Mouse (Mus musculus) embryonic facial prominence, embryonic 12.5 days (tissue): ENCODE data around the gene H1f0. TPM values are rescaled to one million over a fixed set of nuclear protein-coding genes. Genes with fewer than 3 reads are reported as not detected.

Experiments used
- ATAC-seq: fragments of 200-750 bp; cut with Nextera tagmentation; 2 replicates; pipeline ENCODE4 v1.8.0; 2017; ENCODE audit not compliant: insufficient number of reproducible peaks, insufficient read depth, low FRiP score, low TSS enrichment
- H3K27ac ChIP-seq: fragments of 300-500 bp; sonication (generic); 2 replicates; pipeline ENCODE4 v1.5.1; 2016; ENCODE audit warnings: mild to moderate bottlenecking
- H3K27me3 ChIP-seq: fragments of 300-500 bp; sonication (generic); 2 replicates; pipeline ENCODE4 v1.6.1; 2016; ENCODE audit warnings: mild to moderate bottlenecking, moderate library complexity
- H3K36me3 ChIP-seq: fragments of 300-500 bp; sonication (generic); 2 replicates; pipeline ENCODE4 v1.6.1; 2016; ENCODE audit warnings: mild to moderate bottlenecking
- H3K4me1 ChIP-seq: fragments of 300-500 bp; sonication (generic); 2 replicates; pipeline ENCODE4 v1.6.1; 2016
- H3K4me2 ChIP-seq: fragments of 300-500 bp; sonication (generic); replicated peaks from 2 replicates; pipeline ENCODE4 v1.6.1; 2016; ENCODE audit warnings: mild to moderate bottlenecking, moderate library complexity
- H3K4me3 ChIP-seq: fragments of 300-500 bp; sonication (generic); 2 replicates; pipeline ENCODE4 v1.5.1; 2016; ENCODE audit warnings: mild to moderate bottlenecking
- H3K9ac ChIP-seq: fragments of 300-500 bp; sonication (generic); 2 replicates; pipeline ENCODE4 v1.6.1; 2016; ENCODE audit warnings: mild to moderate bottlenecking, moderate library complexity
- H3K9me3 ChIP-seq: fragments of 300-500 bp; sonication (generic); 2 replicates; pipeline ENCODE4 v1.6.1; 2016; ENCODE audit warnings: mild to moderate bottlenecking, moderate library complexity
- WGBS: fragments of 180-500 bp; shearing (Covaris S2); methylation state at CpG from one replicate; pipeline ENCODE4 v1.1.7; 2016; 5-methylcytosine and 5-hydroxymethylcytosine counted together
- polyA plus RNA-seq: library from polyadenylated mRNA; unstranded; fragments of >200 nt; fragmentation: Nextera tagmentation; extraction: Ambion mirVana; gene quantifications from 2 replicates; pipeline ENCODE4 v1.2.1, GENCODE M21; 2016

H1f0 gene
- 513 and 519 TPM in 2 replicates for polyA plus RNA-seq

DNA sequence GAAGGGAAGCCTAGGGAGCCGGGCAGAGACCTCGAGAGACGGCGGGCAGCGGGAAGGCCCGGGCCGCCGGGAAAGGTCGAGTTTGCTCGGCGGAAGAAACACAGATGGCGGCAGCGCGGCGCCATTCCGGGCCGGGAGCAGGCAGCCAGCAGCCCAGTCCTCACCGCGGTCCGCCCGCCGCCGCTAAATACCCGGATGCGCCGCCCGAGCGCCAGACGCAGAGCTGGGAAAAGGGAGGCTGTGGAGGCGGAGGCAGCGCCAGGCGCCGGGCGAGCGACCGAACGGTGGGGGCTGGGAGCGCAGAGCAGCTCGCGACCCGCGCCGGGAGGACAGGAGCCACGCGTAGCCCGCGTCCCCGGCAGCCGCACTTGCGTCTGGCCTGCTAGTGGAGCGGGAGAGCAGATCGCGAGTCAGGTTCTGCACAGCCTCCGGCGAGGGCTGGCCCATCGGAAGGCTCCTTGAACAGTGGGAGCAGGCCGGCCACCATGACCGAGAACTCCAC is at the start of gene H1f0:
Gene H1f0 (plus strand): TSS at position 214 of the 502 bp plus-strand sequence.
- peak within 1 kb of the TSS; percentile 98 for H3K4me2 ChIP-seq
- peak within 1 kb of the TSS; percentile 74 for H3K4me3 ChIP-seq
- H3K27me3 ChIP-seq, result no peaks in the 10 kb centered on the region
- H3K9ac ChIP-seq, result peak within 1 kb of the TSS; percentile 100
- WGBS, result under 1% methylated on average over 58 of the region's 58 CpGs
- H3K4me1 ChIP-seq, result peaks cover 37% of the 10 kb centered on the region
- H3K27ac ChIP-seq, result peak within 1 kb of the TSS; percentile 99
- ATAC-seq, result peak; percentile 59; the same call in 1 of the 2 replicates
- H3K36me3 ChIP-seq, result no peaks in the 10 kb centered on the region
- H3K9me3 ChIP-seq, result no peaks in the 10 kb centered on the region

DNA sequence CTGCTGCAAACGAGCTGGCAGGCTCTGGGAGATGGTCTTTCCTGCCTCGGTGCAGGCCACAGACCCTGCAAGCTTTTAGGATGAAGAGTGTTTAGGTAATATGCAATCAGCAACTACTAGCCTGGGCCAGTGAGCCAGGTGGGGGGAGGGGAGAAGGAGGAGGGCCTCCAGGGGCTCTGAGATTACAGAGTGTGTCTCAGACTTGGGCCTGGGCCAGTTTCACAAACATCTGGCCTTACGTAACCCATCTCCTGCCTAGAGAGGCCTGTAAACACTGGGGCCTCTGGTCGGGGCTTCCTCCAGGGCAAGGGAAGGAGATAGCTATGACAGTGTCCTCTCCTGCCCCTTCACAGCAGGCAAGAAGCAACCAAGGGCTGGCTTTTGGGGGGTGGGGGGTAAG is 49.4 kb upstream of the H1f0 start:
- Histone ChIP-seq H3K27me3 (no peaks in the 10 kb centered on the region), H3K27ac (peak overlapping the region; percentile 80), H3K9me3 (no peaks in the 10 kb centered on the region), H3K4me3 (no peak overlapping the region), H3K9ac (no peak overlapping the region), H3K4me1 (peaks cover 27% of the 10 kb centered on the region), H3K36me3 (peaks cover 4% of the 10 kb centered on the region; the same call in 1 of the 2 replicates), H3K4me2 (peak overlapping the region; percentile 18)
- WGBS, result 4% methylated on average over 4 of the region's 4 CpGs
- peak; percentile 24 for ATAC-seq

DNA sequence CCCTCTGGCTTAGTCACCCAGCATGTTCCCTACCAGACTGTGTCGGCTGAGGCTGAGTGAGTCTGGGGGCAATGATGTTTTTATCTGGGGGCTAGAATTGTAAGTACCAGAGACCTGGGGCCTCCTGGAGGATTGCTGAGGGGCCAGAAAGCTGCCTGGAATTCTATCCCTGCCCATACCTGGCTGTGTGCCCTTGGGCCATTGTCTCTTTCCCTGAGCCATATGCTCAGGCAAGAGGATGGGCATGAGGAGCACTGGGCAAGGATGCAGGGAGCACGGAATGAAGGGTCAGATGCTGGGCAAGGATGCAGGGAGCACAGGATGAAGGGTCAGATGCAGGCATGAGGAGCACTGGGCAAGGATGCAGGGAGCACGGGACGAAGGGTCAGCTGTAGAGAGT is 48.2 kb upstream of the H1f0 start:
- Histone ChIP-seq H3K27ac (no peak overlapping the region), H3K9ac (0 out of 2 replicates have a peak overlapping the region, but pooled peaks have one; percentile 1), H3K4me3 (no peak overlapping the region), H3K9me3 (no peaks in the 10 kb centered on the region), H3K4me1 (peaks cover 38% of the 10 kb centered on the region), H3K4me2 (no peak overlapping the region), H3K27me3 (no peaks in the 10 kb centered on the region), H3K36me3 (no peaks in the 10 kb centered on the region)
- 89% methylated on average over 4 of the region's 4 CpGs for WGBS
- ATAC-seq, result no peak

DNA sequence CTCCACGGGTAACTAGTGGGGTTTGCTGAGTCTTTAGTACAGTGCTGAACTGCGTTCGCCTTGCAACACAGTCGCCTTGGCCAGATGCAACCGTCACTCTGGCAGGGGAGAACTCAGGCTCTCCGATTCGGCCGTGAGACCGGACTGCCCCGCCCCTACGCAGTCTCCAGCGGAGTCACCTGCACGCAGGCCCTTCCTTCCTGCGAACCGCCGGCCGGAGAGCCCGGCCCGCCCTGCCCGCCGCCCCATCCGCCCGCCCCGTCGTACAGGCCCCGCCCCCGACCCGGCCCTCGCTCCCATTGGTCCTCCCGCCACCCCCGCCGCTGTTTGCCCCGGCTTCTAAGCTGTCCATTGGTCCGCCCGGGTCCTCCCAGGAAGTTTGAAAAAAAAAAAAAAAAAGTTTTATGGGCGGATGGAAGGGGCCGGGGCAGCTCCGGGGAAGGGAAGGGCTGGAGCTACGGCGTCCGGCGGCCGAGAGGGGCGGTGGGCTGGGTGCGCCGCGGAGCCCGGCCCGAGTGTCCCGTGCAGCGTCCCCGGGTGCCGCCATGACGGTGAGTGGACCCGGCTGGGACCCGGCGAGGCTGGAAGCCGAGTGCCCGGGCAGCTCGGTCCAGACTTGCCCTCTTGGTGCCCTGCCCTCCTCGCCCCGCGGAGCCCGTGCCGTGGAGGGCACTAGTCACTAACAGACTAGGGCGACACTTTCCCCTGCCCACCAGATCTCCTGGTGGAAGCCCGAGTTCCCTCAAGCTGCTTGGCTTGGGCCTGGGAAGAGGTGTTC is 45.4 kb upstream of the H1f0 start:
- Histone ChIP-seq H3K4me1 (peaks cover 57% of the 10 kb centered on the region), H3K27ac (peak overlapping the region; percentile 87), H3K27me3 (no peaks in the 10 kb centered on the region), H3K9me3 (no peaks in the 10 kb centered on the region), H3K4me2 (peak overlapping the region; percentile 95), H3K9ac (peak overlapping the region; percentile 91), H3K4me3 (peak overlapping the region; percentile 78), H3K36me3 (peaks cover under 1% of the 10 kb centered on the region; the same call in 1 of the 2 replicates)
- WGBS, result under 1% methylated on average over 56 of the region's 67 CpGs
- peak; percentile 76 for ATAC-seq

DNA sequence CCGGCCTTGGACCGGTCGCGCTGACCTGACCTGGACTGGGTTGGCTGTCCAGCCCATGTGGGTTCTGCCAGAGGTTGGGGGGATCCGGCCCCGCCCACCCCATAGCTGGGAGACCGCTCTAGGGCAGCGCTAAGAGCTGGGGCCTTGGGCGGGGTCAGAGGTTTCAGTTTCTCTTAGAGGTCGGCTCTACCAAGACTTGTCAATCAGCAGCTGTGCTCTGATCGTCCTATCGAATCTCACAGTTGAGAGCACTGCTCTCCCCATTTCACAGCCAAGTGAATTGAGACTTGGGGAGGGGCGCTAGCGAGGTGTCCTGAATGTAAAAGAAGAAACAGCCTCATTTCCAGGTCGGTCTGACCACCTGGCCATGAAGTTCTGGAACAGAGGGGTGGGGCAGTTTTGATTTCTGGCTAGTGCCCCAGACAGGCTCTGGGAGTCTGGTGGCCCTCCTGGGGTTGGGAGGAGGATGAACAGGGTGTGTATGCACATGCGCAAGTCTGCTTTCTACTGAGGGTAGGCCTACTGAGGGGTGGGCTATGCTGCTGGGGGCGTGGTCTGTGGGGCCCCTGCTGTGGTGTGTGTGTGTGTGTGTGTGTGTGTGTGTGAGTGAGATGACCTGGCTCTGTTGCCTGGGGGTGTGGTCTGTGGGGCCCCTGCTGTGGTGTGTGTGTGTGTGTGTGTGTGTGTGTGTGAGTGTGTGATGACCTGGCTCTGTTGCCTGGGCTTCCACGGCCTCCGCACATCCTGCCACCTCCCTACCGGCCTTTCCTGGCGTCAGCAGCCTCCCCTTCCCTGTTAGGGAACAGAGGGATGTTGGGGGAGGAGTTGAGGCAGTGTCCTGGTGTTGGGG is 44.6 kb upstream of the H1f0 start:
- Histone ChIP-seq H3K9me3 (no peaks in the 10 kb centered on the region), H3K4me2 (peak overlapping the region; percentile 95), H3K27ac (peak overlapping the region; percentile 87), H3K4me3 (peak overlapping the region; percentile 78), H3K27me3 (no peaks in the 10 kb centered on the region), H3K36me3 (peaks cover 9% of the 10 kb centered on the region), H3K4me1 (peaks cover 56% of the 10 kb centered on the region), H3K9ac (peak overlapping the region; percentile 91)
- ATAC-seq, result peak; percentile 30
- WGBS, result under 1% methylated on average over 21 of the region's 21 CpGs

DNA sequence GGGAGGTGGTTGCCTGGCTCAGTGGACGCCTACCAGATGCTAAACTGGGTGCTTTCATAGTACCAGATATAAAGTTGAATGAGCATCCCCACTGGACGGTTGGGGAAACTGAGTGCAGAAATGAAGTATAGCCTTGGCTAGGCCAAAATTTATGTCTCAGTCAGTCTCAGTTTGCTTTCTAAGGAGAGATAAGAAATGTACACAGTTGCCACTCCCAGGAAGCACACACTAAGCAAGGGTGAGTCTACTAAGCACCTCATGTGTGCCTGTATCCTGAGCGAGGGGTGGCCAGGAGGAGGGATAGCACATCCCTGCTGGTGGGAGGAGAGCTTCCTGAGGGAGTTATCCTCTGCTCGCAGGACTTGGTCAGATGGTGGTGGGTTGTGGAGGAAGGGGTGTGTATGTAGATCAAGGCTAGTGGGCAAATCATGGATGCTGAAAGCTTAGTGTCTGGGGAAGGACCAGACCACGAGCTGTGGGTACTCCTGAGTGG is 43.9 kb upstream of the H1f0 start:
- peaks cover 51% of the 10 kb centered on the region for H3K4me1 ChIP-seq
- 39% methylated on average over 5 of the region's 5 CpGs for WGBS

DNA sequence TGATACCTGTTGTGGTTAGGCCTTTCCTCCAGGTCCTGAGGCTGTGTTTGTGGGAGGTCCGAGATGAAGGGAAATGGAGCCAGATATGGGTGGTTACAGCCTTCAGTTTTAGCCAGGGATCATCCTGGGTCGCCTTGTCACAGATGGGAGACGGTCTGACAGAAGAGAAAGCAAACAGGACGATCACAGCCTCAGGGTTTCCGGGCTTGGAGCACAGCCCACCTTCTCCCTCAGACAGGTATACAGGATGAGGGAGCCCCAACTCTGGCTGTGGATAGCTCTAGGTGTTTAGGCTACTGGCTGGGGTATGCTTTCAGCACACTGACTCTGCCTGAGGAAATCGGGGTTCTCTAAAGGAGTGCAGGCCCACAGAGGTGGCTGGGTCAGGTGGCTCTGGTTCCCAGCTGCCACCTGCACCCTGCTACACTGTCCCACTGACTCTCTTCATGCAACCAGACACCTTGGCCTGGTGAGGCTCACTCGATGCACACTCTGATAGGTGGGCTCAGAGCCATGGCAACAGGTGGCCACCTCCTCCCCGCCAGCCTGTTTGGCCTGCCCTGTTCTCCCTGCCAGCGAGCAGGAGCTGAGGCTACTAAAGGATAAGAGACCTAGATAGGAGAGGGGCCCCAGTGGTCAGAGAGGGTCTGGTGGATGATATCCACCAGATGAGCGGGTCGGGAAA is 41.6 kb upstream of the H1f0 start:
- Histone ChIP-seq H3K4me1 (peaks cover 46% of the 10 kb centered on the region), H3K9me3 (no peaks in the 10 kb centered on the region), H3K27me3 (no peaks in the 10 kb centered on the region), H3K4me3 (no peak overlapping the region), H3K4me2 (no peak overlapping the region), H3K36me3 (peaks cover 39% of the 10 kb centered on the region), H3K27ac (no peak overlapping the region), H3K9ac (no peak overlapping the region)
- WGBS, result 61% methylated on average over 11 of the region's 11 CpGs
- no peak; the same call in 1 of the 2 replicates for ATAC-seq

More for the DNA sequence above, 43.9 kb upstream of the H1f0 start:
- peak overlapping the region; percentile 95 for H3K4me2 ChIP-seq
- ATAC-seq, result 0 out of 2 replicates have a peak, but pooled peaks have one; percentile 0
- H3K9me3 ChIP-seq, result no peaks in the 10 kb centered on the region
- peak overlapping the region; percentile 87 for H3K27ac ChIP-seq
- peak overlapping the region; percentile 91; the same call in 1 of the 2 replicates for H3K9ac ChIP-seq
- H3K4me3 ChIP-seq, result peak overlapping the region; percentile 78
- no peaks in the 10 kb centered on the region for H3K27me3 ChIP-seq
- H3K36me3 ChIP-seq, result peaks cover 15% of the 10 kb centered on the region

DNA sequence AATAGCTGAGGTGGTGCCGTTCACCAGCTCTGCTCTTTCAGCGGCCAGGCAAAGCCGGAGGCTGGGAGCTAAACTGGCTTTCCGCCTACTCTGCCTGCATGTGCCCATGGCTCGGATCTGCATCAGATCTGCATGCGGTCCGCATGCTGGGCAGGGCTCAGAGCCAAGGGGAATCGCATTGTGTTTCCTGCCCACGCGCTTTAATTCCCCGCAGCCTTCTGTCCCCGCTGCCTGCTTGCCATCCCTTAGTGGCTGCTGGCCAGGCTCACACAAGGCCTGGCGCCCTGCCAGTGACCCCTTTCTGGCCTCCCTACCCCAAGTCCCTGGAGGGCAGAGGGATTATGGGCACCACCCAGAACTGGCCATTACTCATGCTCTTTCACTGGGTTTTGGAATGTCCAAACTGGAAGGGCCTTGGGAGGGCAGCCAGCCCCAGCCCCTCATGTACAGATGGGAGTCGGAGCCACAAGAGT is 39.7 kb upstream of the H1f0 start:
- no peak for ATAC-seq
- no peak overlapping the region for H3K9ac ChIP-seq
- 83% methylated on average over 14 of the region's 14 CpGs for WGBS
- no peaks in the 10 kb centered on the region for H3K27me3 ChIP-seq
- H3K4me2 ChIP-seq, result no peak overlapping the region
- peaks cover 43% of the 10 kb centered on the region for H3K4me1 ChIP-seq
- no peak overlapping the region for H3K27ac ChIP-seq
- no peaks in the 10 kb centered on the region for H3K9me3 ChIP-seq
- peaks cover 57% of the 10 kb centered on the region for H3K36me3 ChIP-seq
- no peak overlapping the region for H3K4me3 ChIP-seq

DNA sequence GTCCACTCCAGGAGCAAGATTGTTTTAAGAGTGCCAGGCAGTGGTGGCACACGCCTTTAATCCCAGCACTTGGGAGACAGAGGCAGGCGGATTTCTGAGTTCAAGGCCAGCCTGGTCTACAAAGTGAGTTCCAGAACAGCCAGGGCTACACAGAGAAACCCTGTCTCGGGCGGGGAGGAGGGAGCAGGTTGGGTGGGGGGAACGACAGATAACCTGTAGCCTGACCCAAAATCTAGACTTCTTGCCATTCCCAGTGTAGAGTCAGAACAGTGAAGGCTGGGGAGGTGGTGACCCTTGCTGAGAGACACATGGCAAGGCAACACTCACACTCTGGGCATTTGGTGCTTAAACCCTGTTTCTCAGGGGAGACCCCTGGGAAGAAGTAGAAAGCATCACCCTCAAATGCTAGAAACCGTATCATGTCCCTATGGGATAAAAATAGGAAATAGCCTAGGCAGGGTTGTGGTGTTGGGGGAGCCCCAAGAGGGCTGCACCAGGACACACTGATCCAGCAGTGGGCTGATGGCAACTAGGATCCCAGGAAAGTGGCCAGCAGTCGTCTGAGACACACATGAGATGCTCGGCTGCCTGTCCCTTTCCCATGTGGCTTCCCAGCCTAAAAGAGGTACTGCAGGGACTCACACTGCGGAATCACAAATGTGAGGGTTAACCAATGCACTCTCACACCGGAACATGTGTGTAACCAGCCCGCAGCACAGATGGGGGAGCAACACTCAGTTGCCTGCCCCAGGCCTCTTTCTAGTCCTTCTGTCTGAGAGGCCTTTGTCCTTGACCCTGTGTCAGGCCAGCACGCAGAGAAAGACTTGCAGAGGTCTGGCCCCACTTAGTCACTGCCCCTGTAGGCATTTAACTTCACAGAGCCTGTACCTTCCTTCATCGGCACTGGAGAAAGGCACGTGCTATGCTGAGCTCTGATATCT is 38.8 kb upstream of the H1f0 start:
- WGBS, result 82% methylated on average over 14 of the region's 14 CpGs
- Histone ChIP-seq H3K27ac (no peak overlapping the region), H3K27me3 (no peaks in the 10 kb centered on the region), H3K36me3 (peaks cover 66% of the 10 kb centered on the region), H3K9ac (no peak overlapping the region), H3K4me2 (no peak overlapping the region), H3K9me3 (no peaks in the 10 kb centered on the region), H3K4me3 (no peak overlapping the region), H3K4me1 (peaks cover 34% of the 10 kb centered on the region)
- ATAC-seq, result no peak

DNA sequence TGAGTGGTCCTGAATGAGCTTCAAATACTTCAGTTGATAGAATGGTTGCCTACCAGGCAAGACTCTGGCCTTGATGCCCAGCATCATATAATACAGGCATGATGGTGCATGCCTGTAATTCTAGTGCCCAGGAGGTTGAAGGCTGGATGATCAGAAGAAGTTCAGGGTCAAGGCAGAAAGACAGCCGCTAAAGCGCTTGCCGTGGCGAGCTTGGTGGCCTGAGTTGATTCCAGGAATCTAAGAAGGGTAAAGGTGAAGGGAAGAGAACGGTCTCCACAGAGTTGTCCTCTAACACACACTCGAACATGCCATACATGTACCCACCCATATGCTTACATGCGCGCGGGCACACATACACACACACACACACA is 38.2 kb upstream of the H1f0 start:
- ATAC-seq, result no peak
- H3K27me3 ChIP-seq, result no peaks in the 10 kb centered on the region
- 96% methylated on average over 9 of the region's 9 CpGs for WGBS
- peaks cover 29% of the 10 kb centered on the region; the same call in 1 of the 2 replicates for H3K4me1 ChIP-seq
- H3K9me3 ChIP-seq, result no peaks in the 10 kb centered on the region
- no peak overlapping the region for H3K9ac ChIP-seq
- H3K4me2 ChIP-seq, result no peak overlapping the region
- no peak overlapping the region for H3K4me3 ChIP-seq
- H3K36me3 ChIP-seq, result peaks cover 71% of the 10 kb centered on the region
- H3K27ac ChIP-seq, result no peak overlapping the region
